Mouse (Mus musculus) spleen, adult 2 months (tissue): ENCODE data around the gene Gm20388. TPM values are rescaled to one million over a fixed set of nuclear protein-coding genes. Genes with fewer than 3 reads are reported as not detected.

ENCODE experiments used
- DNase-seq, 2 experiments: peaks; one replicate each; pipeline versions ENCODE4 v3.0.0 to v3.0.0-alpha.2; 2012 to 2021; ENCODE audit warnings: low spot score in 2 of 2, low read depth in 1 of 2
- H3K27ac ChIP-seq: fragments of 200-500 bp; 2 replicates; pipeline ENCODE4 v1.5.1; 2012; ENCODE audit warnings: low read length, inconsistent platforms; ENCODE audit not compliant: insufficient read depth
- H3K27me3 ChIP-seq: fragments of 200-500 bp; 2 replicates; pipeline ENCODE4 v1.6.1; 2012; ENCODE audit warnings: mild to moderate bottlenecking, moderate library complexity, low read length, inconsistent platforms; ENCODE audit not compliant: control insufficient read depth, insufficient read depth
- H3K36me3 ChIP-seq: fragments of 200-500 bp; 2 replicates; pipeline ENCODE4 v1.6.1; 2012; ENCODE audit warnings: mild to moderate bottlenecking, low read length, inconsistent platforms; ENCODE audit not compliant: control insufficient read depth, insufficient read depth
- H3K4me1 ChIP-seq: fragments of 200-500 bp; 2 replicates; pipeline ENCODE4 v1.6.1; 2011; ENCODE audit warnings: inconsistent platforms; ENCODE audit not compliant: control insufficient read depth, insufficient read depth, insufficient read length
- H3K4me3 ChIP-seq: fragments of 200-500 bp; 2 replicates; pipeline ENCODE4 v1.5.1; 2011; ENCODE audit warnings: mild to moderate bottlenecking, inconsistent platforms; ENCODE audit not compliant: insufficient read depth, insufficient read length; ENCODE audit errors: extremely low read depth
- CTCF ChIP-seq: fragments of 200-500 bp; IDR thresholded peaks from 2 replicates; pipeline ENCODE4 v1.5.1; 2011; ENCODE audit warnings: mild to moderate bottlenecking, inconsistent platforms; ENCODE audit not compliant: insufficient read depth, insufficient read length, insufficient replicate concordance; ENCODE audit errors: extremely low read depth
- POLR2A ChIP-seq: fragments of 200-500 bp; IDR thresholded peaks from 2 replicates; pipeline ENCODE4 v1.6.1; 2011; ENCODE audit warnings: low read depth, low read length, inconsistent platforms
- WGBS: fragments of 180-500 bp; shearing (Covaris S2); methylation state at CpG from one replicate; pipeline ENCODE4 v1.1.7; 2018; 5-methylcytosine and 5-hydroxymethylcytosine counted together
- polyA plus RNA-seq: library from polyadenylated mRNA; depleted of rRNA; stranded (reverse); fragments of >200 nt; gene quantifications from 2 replicates; pipeline ENCODE4 v1.2.3, GENCODE M21; 2012

Gm20388 gene
- polyA plus RNA-seq, 1 experiment = 26.1 TPM

DNA sequence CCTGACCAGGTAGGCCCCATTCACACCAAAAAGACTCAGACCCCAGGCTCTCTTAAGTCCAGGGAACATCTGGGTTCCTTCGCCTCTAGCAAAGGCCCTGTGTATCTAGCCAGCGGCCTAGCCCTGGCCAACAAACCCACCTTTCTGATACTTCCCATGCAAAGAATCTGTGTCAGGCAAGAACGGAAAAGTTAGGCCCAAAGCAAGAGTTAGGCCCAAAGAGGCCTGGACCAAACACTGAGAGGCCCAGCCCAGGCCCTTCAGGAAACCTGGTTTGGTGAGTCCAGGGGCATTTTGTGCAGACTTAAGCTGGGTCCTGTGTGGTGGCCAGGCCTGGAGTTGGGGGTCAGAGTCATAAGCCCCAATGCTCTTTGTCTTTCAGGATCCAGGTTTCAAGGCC is 1174.9 kb downstream of the Gm20388 start:
- Histone ChIP-seq H3K36me3 (no peaks in the 10 kb centered on the region), H3K27me3 (peaks cover 49% of the 10 kb centered on the region), H3K27ac (no peak overlapping the region), H3K4me3 (no peak overlapping the region), H3K4me1 (peaks cover 4% of the 10 kb centered on the region; the same call in 1 of the 2 replicates)
- TF ChIP-seq CTCF = no peak
- no peak for TF ChIP-seq POLR2A
- 88% methylated on average over 3 of the region's 3 CpGs for WGBS
- DNase-seq = no peak

DNA sequence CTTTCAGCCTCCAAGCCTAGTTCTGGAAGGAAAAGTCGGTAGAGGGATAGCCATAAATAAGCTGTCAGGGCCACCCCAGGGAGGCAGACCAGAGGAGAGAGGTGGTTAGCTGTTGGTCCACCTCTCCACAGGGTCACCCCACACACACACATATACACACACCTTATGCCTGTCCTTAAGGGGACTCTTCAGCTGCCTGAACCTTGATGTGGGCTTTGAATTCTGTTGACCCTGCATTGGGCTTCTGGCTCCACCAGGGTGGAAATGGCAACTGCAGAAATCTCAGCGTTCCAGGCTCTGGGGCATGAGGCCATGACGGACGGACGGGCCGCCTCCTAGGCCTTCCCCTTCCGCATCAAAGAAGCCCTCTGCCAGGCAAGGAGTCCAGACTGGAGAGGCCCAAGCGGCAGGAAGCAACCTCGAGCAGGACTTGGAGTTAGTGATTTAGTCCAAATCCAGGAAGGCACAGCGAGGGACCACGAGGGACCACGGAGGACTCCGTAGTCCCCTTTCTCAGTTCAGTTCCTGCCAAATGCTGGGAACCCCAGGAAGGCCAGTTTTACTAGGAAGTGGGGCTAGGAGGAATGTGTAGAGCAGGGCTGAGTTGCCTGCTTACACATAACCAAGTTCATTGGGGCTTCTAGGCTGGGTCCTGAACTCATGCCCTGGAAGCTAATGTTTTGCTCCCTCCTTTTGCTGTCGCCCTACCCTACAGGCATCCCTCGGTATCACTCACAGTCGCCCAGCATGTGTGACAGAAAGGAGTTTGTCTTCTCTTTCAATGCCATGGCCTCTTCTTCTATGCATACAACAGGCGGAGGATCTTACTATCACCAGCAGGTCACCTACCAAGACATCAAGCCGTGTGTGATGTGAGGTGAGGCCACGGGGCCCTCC is 1175.6 kb downstream of the Gm20388 start:
- TF ChIP-seq POLR2A = no peak
- no peak for TF ChIP-seq CTCF
- no peak for DNase-seq
- Histone ChIP-seq H3K4me3 (no peak overlapping the region), H3K4me1 (peaks cover 4% of the 10 kb centered on the region; the same call in 1 of the 2 replicates), H3K27ac (no peak overlapping the region), H3K27me3 (peaks cover 51% of the 10 kb centered on the region), H3K36me3 (no peaks in the 10 kb centered on the region)
- WGBS = 67% methylated on average over 19 of the region's 19 CpGs

DNA sequence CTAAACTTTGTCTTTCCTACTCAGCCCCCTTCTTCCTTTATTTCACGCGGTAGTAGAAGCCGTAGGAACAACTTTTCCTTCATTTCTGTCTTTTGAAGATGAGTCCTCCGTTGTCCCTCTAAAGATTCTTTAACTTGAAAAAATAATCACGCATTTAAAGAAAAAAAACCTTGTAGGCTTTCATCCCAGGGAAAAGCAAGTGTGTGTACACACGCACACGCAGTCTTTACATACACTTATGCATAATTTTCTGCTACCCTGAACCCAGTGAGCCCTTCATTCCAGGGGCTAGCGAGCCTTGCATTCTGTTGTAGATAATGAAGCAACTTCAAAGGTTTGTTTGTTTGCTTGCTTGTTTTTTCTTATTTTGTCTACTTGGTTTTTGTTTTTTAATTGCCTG is 1177.6 kb downstream of the Gm20388 start:
- no peaks in the 10 kb centered on the region for H3K36me3 ChIP-seq
- H3K27ac ChIP-seq = no peak overlapping the region
- DNase-seq = no peak
- H3K4me1 ChIP-seq = peaks cover 4% of the 10 kb centered on the region; the same call in 1 of the 2 replicates
- H3K4me3 ChIP-seq = no peak overlapping the region
- no peak for TF ChIP-seq CTCF
- no peak for TF ChIP-seq POLR2A
- H3K27me3 ChIP-seq = peaks cover 50% of the 10 kb centered on the region
- WGBS = 33% methylated on average over 8 of the region's 8 CpGs

DNA sequence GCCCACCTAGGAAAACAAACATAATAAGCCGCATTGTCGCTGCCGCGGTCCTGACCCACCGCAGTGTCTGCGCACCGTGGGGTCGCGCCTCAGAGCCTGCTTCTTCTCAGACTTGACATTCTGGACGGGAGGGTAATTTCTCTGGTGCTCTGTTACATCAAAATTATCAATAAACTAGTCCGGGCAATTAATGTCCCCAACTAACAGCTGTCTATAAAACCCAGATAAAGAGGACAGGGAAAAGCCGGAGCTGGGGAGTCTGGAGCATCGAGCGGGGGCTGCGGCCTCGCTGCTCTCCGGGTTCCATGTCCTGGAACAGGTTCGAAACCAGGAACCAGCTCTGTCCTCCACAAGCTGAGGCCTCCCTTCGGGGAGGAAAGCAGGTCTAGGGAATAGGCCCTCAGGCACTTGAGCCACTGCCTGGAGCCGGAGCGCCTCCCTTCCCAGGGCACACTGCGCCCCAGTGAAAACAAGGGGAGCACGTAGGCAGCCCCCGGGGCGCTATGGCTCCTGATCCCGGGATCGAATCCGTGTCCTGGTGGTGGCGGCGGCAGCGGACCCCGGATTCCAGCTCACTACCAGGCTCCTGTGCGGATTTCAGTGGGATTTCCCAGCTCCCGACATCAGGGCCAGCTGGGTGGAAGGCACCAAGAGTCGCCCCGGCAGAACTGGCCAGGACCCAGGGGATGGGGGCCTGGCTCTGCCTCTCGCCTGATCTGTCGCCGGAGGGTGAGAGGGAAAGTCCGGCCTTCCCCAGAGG is 1178.4 kb downstream of the Gm20388 start:
- peaks cover 4% of the 10 kb centered on the region; the same call in 1 of the 2 replicates for H3K4me1 ChIP-seq
- WGBS = 23% methylated on average over 40 of the region's 40 CpGs
- H3K36me3 ChIP-seq = no peaks in the 10 kb centered on the region
- no peak overlapping the region for H3K27ac ChIP-seq
- TF ChIP-seq CTCF (no peak), POLR2A (no peak)
- peaks cover 43% of the 10 kb centered on the region for H3K27me3 ChIP-seq
- DNase-seq = no peak
- no peak overlapping the region for H3K4me3 ChIP-seq

DNA sequence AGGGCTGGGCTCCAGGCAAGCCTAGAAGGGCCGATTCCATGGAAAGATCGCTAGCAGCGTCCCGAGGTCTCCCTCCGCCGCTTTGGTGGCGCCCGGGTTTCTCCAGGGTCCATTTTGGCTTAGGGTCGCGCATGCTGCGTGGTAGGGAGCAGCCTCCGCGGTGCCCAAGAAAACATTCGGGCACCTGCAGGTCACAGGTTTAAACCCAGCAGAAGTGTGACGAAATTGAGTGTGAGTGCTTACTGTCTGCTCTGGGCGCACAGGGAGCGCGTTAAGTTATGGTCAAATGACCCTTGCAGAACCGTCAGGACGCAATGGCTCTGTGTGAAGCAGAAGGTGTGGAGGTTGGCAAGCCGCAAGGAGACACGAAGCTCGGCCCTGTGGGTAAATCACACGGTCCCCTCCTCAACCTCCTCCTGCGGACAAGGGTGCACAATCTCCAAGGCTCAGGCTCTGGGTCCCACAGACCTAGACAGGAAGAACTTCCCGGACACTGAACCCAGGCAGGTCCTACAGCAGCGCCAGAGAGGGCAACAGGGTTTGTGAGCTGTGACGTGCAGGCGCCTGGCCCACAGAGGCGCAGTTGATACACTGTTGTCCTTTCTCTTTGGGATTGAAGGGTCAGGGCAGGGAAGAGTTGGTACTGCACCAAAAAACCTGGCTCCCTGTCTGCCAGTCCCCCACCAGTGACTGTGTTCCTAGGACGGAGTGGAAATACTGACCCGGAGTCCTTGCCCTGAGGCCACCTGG is 1179.2 kb downstream of the Gm20388 start:
- peaks cover 37% of the 10 kb centered on the region for H3K27me3 ChIP-seq
- no peak overlapping the region for H3K4me3 ChIP-seq
- no peak overlapping the region for H3K27ac ChIP-seq
- H3K36me3 ChIP-seq = no peaks in the 10 kb centered on the region
- WGBS = 20% methylated on average over 32 of the region's 32 CpGs
- TF ChIP-seq POLR2A = no peak
- TF ChIP-seq CTCF = no peak
- peaks cover 1% of the 10 kb centered on the region; the same call in 1 of the 2 replicates for H3K4me1 ChIP-seq
- DNase-seq = no peak

DNA sequence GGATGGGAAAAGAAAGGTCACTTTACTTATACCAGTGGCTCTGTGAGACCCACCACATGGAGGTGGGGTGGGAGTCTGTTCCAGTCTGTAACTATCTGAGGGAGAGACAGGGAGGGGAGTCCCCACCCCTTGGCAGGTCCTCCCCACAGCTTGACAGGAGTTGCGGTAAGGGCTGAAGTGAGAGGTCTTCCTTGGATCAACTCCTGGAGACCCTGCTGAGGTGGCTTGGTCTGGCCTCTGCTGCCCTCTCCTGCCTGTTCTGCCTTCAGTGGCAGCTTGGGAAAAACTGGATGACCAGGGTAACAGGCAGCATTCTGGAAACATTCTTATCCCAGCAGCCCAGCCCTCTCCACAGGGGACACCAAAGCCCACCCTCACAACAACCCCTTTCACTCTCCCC is 1180.1 kb downstream of the Gm20388 start:
- no peak overlapping the region for H3K27ac ChIP-seq

More for the DNA sequence above, 1180.1 kb downstream of the Gm20388 start:
- no peak for DNase-seq
- H3K4me3 ChIP-seq = no peak overlapping the region
- H3K27me3 ChIP-seq = peaks cover 33% of the 10 kb centered on the region
- no peaks in the 10 kb centered on the region for H3K4me1 ChIP-seq
- TF ChIP-seq CTCF (no peak), POLR2A (no peak)
- 17% methylated on average over 1 of the region's 1 CpGs for WGBS
- H3K36me3 ChIP-seq = no peaks in the 10 kb centered on the region
